In genomic region chr4:48952965-48953364, GRCm38 (mm10) we compare ENCODE assay signal across 17 mouse cellular contexts.
"Had no signal": no experiment of that assay in that cellular context is flagged by ENCODE, and none has a peak within 500 bp of the region (broad histone marks: within the 10 kb centered on the region; RNA-seq: fewer than 3 reads in every experiment).

No protein-coding gene starts in this region.

- ATAC-seq: liver, embryonic 12.5 days; liver, postnatal 0 days; lung, postnatal 0 days; midbrain, embryonic 13.5 days; midbrain, embryonic 15.5 days; midbrain, embryonic 16.5 days had no signal

- DNase-seq: left cerebral cortex, postnatal 4 days; liver; liver, embryonic 13.5 days; liver, postnatal 0 days; lung, adult 18-20 months; lung, adult 2 months; lung, embryonic 14.5 days; lung, postnatal 10 days; lung, postnatal 14 days; lung, postnatal 36 days; lung, postnatal 4 days; midbrain, embryonic 14.5 days had no signal
